Mouse (Mus musculus): ENCODE data around the gene Zfp800. TPM values are rescaled to one million over a fixed set of nuclear protein-coding genes. Genes with fewer than 3 reads are reported as not detected.

Zfp800 gene
- 10 to 100 TPM; 23.9 to 29.5 TPM for total RNA-seq (2021)
- long read RNA-seq, experiment 1, full-length matches to known transcripts, result 6 of 15 reads
- long read RNA-seq, experiment 1, partial matches to known transcripts, result 0 of 15 reads
- long read RNA-seq, experiment 1, other reads (novel, unspliced or antisense), result 9 of 15 reads
- long read RNA-seq, experiment 2, partial matches to known transcripts, result 3 of 12 reads
- long read RNA-seq, experiment 2, other reads (novel, unspliced or antisense), result 2 of 12 reads

DNA sequence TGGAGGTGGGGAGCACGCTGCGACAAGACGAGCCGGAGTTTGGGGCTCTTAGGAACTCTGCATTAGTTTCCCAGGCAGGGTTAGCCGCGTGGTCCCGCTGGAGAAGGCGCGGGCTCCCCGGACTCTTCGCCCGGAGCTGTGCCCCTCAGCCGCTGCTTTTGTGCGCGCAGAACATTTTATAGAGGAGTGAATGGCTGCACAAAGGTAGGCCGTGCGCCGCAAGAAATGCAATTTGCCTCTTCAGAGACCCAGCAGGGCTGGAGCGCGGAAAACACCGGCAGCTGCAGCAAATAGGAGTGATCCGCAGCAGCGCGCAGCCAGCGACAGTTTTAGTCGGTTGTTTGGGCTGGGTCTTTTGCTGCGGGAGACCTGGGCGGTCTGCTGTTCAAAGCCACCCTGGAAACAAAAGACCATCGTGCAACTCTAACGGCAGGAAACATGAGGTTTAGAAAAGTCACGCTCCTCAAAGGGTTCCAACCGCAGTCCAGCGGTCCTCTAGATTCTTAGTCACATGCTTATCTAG, at the start of gene Zfp800:
TSS of gene Zfp800 (minus strand) at position 325 of the 523 bp plus-strand sequence.
- no peak for DNase-seq (ENCODE audit: low spot score in 2 of 2)

DNA sequence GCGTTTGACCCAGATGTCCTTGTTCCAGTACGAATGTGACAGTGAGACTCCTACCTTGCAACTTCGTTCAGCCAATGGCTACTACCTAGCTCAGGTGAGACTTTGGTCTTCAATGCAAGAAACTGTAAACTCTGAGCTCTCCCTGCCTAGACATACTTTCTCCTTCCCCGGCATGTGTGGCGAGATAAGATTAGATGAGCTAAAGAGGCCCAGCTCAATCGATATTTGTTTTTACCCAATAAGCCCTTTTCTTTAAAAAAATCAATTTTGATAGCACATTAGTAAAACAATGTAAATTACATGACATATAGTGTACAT, 33.7 kb upstream of the Zfp800 start:
- DNase-seq (ENCODE audit: low spot score in 2 of 2), result no peak

DNA sequence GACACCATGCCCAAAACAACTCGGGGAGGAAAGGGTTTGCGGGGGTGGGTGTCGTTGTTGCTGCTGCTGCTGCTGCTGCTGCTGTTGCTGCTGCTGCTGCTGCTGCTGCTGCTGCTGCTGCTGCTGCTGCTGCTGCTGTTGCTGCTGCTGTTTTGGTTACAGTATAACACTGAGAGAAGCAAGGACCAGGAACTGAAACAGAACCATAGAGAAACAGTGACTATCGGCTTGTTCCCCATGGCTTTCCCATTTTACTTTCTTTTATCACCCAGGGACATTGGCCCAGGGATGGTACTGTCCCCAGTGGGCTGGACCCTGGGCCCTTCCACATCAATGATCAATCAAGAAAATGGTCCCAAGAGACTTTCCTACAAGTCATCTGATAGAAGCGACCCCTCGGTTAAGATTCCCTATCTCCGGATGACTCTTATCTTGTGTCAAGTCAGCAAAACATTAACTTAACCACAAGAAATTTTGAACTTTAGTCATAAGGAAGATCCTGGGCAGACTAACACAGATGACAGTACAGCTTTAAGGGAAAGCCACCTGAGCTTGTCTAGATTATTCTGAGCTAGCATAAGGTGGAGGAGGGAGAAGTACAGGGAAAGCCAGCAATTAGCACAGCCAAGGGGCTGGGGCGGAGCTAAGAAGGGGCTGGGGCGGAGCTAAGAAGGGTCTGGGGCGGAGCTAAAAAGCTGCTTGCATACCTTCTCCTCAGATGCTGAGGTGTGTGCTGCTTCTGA, 33.2 kb upstream of the Zfp800 start:
- DNase-seq (ENCODE audit: low spot score in 2 of 2), result no peak

DNA sequence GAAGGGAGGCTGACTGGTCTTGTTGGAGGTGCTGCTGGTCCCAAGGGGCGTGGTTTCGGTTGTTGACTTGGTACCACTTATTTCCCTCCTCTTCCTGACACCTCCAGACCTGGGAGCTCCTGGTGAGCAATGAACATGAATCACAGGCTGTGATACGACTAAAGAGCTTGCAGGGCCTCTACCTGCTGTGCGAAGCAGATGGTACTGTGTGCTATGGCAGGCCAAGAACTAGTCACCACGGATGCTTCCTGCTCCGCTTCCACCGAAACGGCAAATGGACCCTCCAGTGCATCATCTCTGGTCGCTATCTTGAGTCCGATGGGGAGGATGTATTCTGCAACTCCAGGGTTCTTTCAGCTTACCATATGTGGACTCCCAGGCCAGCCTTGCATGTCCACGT, 32.1 kb upstream of the Zfp800 start:
- no peak for DNase-seq (ENCODE audit: low spot score in 2 of 2)

DNA sequence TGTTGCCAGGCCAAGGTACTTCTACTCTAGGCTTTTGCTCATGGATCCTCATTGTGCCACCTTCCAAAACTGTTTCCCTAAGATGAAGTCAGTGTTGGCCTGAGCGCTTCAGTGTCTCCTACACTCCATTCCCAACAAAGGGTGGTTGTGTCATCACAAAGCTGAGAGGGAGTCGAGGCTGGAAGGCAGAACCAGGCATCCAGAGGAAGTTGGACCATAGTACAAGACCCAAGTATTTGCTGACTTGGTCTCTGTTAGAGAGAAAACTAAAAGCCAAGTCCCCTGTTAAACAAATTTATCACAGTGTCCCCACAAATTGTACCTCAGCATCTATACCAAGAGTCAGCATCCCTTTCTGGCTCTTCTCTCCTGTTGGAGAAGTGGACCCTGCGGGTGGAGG, 30.5 kb upstream of the Zfp800 start, which contains the start of gene Gcc1:
TSS of gene Gcc1 (minus strand) at position 101 of the 400 bp plus-strand sequence.
- no peak for DNase-seq (ENCODE audit: low spot score in 2 of 2)

DNA sequence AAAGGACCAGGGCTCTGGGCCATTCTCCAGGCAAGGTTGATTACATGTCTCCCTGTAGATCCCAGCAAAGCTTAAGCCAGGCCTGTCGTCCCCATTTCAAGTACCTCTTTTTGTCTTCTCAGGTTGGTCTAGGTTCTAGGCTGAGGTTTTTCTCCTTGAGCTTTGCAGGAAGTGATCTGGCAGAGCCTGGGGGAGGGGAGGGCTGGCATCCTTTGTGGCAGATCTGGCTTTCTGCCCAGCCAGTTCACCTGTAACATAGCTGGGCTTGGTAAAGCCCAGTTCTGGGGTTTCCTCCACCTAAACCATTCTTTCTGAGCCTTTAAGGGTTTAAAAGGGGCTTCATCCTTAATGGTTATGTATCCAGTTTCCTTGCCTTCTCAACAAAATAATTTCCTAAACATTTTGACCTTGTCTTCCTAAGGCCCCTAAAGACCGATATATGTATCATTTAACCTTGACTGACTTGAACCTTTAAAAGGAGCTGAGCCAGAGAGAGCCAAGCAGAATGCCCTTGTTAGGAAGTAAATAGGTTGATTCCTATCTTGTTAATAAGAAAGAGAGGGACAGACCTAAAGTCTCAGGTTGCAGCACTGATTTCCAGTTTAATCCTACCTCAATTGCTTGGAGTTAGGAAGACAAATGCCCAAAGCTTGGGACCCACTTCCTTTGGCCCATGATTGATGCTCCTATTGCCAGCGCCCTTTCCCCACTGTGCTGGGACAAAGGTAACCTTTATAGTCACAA, 29.5 kb upstream of the Zfp800 start, which contains the start of gene Fscn3:
TSS of gene Fscn3 (plus strand) at position 694 of the 744 bp plus-strand sequence.
- no peak for DNase-seq (ENCODE audit: low spot score in 2 of 2)

DNA sequence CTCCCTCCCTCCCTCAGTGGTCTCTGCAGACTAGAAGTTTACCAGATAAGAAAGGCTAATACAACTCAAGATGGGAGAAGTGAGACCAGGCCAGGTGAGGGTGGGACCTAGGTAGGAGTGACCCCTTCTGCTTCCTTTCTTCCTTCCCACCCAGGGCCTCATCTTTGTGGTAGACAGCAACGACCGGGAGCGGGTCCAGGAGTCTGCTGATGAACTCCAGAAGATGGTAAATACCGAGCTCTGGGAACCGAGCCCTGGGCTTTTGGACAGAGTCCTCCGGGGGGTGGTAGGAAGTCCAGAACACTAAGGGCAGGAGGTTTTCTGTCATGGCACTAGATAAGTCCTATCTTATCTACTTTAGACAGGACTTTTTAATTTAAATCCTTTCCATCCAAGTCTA, 27.2 kb upstream of the Zfp800 start:
- DNase-seq (ENCODE audit: low spot score in 2 of 2), result no peak

DNA sequence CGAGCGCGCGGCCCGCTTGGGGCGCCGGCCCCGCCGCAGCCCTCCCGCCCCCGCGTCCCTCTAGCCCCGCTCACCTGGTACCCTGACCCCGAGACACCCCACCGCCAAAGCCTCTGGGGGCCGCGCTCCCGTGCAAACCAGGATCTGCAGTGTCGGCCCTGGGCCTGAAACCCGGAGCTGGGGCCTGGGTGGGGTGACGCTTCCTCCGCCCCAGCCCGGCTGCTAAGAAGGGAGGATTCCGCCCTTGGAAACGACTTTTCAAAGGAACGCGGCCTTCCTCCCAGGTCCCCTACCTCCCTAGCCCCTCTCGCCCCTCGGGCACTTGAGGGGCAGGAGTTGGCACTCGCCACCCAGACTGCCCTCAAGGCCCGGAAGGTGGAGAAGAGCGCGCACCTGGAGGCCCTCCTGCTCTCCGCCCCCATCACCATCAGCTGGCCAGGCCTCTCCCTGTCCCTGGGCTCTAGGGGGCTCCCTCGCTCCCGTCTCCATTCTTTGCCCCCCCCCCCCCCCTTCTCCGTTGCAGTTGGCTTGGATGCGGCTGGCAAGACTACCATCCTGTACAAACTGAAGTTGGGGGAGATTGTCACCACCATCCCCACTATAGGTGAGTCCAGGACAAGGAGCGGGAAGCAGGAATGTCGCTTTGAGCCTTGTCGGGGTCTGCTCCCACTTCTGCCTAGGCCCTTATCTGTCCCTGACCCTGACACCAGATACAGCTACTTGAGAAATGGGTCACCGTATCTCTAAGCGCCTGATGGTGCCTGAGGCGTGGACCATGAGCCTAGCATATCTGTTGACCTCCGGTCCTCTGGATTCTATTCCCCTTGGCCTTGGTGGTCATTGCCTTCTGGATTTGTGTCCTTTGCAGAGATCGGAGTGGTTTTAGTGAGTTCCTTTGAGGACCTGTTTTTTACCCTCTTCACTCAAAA, 26.2 kb upstream of the Zfp800 start:
- peak; percentile 56 to 61 for DNase-seq (ENCODE audit: low spot score in 2 of 2)

DNA sequence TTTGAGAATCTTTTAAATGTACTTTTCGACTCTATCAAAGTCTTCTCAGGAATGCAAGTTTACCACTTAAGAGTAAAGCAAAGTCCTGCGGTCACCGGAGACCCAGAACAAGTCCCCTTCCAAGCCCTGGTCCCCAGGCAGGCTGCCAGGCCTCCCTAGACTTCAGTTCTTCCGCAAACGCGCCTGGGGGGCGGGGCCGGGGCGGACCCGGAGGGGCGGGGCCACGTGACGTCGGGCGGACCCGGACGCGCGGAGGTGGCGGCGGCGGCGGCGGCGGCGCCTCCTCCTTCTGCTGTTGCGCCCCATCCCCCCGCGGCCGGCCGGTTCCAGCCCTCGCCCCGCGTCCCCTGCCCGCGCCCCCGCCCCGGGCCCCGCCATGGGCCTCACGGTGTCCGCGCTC, 25.5 kb upstream of the Zfp800 start, which contains the start of gene Arf5:
TSS of gene Arf5 (plus strand) at position 248 of the 400 bp plus-strand sequence.
- DNase-seq (ENCODE audit: low spot score in 2 of 2), result peak; percentile 97 to 98

DNA sequence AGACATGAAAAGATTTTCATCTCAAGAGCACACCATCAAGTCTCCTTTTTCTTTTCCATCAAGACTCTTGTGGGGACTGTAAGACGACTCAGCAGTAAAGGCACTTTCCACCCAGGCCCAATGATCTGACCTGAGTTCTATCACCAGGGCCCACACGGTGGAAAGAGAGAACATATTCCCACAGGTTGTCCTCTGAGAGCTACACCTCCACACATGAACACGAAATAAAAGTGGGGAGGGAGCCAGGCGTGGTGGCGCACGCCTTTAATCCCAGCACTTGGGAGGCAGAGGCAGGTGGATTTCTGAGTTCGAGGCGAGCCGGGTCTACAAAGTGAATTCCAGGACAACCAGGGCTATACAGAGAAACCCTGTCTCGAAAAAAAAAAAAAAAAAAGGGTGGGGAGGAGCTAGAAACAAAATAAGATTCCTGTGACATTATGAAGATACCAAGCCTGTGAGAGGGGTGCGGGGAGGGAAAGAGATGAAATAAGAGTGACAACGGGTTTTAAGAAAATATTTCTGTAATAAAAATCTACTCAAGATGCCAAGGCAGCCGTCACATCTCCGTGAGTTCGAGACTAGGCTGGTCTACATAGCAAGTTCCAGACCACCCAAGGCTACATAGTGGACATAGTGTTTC, 25.0 kb upstream of the Zfp800 start:
- no peak for DNase-seq (ENCODE audit: low spot score in 2 of 2)

DNA sequence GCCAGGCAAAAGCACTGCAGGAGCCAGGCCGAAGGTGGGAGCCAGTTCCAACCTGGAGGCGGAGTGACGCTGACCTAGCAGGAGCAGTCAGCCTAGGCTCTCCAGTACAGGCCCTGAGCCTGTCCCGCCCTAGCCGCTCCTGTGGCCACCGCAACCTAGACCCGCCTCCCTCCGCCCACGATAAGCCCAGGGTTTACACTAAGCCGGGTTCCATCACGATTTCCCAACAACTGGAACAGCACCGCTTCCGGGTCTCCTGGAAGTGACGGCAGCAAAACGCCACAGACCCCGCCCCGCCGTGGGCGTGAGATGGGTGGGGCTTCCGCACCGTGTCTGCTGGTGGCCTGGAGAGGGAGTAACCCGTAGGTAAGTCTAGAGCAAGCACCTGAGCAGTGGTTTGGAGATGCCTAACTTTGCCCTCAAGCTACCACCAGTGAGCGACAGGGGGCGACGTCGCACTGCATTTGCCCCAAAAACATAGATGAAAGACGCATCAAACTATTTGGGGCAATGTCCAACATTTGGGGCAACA, 23.7 kb upstream of the Zfp800 start:
- peak; percentile 97 for DNase-seq (ENCODE audit: low spot score in 2 of 2)

DNA sequence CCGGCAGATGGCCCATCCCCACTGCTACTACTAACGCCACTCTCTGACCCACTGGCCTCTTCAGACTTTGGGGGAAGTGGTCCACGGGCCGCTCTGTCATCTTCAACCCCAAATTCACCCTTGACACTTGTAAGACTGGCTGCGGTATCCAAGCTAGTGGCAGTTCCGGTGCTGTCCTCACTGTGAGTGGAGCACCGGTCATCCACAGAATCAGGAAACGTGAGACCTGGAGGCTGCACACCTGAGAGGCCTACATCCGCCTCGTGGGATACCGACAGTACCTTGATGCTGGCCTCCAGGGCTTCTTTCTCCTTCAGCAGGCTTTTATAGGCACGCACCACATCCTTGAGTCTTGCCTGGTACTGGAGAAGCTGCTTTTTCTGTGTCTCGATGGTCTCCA, 23.1 kb upstream of the Zfp800 start:
- no peak for DNase-seq (ENCODE audit: low spot score in 2 of 2)

DNA sequence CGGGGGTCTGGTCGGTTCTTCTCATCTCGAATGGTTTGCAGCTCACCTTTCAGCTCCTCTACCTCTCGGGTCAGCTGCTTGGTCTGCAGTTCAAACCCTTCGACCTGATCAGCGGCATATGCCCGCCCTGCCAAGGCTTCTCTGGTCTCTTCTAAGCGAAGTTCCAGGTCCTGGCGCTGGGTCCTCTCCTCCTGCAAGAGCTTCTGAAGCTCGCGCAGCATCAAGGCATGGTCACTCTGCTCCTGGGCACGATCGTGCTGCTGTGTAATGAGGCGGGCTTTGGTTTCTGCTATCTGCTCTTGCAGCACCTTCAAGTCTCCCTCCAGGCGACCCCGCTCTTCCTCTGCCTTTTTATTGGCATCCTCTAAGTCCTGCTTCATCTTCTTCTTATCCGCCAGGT, 22.6 kb upstream of the Zfp800 start:
- DNase-seq (ENCODE audit: low spot score in 2 of 2), result no peak

DNA sequence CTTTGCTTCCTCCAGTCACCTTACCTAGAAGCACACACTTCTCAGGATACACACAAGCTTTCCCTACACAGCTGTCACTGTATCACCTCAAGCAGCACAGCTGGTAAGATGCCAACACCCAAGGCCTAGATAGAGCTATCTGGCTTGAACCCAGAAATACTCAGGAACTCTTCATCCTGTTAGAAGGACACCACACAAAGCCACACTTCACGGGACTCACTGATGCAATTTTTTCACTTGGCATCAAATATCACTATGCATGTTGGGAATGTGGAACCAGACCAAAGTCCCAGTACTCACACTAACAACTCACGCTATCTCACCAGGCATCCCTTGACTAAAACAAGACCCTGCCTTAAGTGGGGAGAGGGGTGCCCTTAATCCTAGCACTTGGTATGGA, 21.9 kb upstream of the Zfp800 start:
- no peak for DNase-seq (ENCODE audit: low spot score in 2 of 2)

DNA sequence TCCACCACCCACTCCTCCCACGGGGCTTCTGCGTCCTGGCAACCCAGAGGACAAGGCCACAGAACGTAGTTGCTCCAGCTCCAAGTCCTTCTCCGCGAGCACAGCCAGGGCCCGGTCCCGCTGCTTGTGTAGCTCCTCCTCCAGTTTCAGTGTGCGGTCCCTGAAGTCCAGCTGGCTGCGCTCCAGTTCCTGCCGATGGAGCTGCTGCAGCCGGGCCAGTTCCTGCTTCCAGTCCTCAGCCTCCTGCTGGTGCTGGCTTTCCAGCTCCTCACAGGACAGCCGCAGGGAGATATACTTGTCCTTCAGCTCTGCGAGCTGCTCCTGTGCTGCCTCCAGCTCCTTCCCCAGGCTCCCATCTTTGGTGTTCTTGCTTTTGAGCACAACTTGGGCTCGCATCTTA, 20.6 kb upstream of the Zfp800 start:
- peak; percentile 48 to 76 for DNase-seq (ENCODE audit: low spot score in 2 of 2)

DNA sequence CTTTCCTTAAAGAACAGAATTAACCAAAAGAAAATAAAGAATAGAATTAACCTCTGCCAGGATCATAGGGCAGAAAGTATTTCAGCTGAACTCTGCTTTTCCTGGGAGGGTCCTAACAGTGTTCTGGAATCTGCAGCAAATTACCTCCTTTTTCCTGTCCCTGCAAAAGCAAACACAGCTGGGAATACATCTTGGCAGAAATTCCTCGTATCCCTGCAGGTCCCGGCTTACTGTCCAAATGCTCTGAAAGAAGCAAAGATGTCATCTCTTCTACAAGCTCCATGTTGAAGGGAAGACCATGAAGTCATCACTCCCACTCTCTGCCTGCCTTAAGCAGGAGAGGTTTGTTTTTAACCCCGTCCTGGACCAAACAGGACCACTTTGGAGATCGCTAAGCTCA, 19.2 kb upstream of the Zfp800 start:
- no peak for DNase-seq (ENCODE audit: low spot score in 2 of 2)

DNA sequence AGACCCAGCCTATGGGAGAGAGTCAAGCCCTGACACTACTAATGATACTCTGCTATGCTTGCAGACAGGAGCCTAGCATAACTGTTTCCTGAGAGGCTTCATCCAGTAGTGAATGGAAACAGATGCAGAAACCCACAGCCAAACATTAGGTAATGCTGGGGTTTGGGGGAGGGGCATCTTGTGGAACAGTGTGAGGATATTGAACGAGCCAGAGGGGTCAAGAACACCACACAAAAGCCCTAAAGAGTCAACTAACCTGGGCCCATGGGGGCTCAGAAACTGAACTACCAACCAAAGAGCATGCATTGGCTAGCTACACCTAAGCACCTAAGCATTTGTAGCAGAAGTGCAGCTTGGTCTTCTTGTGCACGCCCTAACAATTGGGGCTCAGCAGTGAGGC, 13.4 kb upstream of the Zfp800 start:
- no peak for DNase-seq (ENCODE audit: low spot score in 2 of 2)

DNA sequence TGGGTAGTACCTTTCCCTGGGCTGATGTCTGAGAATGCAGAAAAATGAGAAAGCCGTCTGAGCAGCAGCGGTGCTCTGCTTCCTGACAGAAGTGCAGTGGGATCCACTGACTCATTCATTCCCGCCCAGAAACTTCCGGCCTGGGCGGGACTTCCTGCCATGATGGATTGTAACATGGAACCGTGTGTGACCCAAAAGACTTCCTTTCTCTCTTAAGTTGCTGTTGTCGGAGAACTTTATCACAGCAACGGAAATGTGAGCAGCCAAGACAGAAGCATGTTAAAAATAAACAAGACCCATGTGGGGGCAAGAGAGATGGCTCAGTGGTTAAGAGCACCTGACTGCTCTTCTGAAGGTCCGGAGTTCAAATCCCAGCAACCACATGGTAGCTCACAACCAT, 12.2 kb upstream of the Zfp800 start:
- no peak for DNase-seq (ENCODE audit: low spot score in 2 of 2)

DNA sequence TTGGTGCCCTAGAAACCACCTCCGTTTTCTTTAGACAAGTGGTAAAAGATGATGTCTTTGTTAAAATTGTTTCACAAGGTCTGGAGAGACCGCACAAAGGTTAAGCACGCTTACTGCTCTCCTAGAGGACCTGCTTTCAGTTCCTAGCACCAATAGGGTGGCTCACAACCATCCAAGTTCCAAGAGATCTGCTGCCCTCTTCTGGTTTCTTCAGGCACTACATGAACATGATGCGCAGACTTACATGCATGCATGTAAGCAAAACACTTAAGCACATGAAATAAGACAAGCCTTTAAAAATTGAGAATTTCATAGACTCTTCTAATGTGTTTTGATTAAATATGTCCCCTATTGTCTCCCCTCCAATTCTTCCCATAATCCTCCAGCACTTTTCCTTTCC, 2.0 kb upstream of the Zfp800 start:
- no peak for DNase-seq (ENCODE audit: low spot score in 2 of 2)

DNA sequence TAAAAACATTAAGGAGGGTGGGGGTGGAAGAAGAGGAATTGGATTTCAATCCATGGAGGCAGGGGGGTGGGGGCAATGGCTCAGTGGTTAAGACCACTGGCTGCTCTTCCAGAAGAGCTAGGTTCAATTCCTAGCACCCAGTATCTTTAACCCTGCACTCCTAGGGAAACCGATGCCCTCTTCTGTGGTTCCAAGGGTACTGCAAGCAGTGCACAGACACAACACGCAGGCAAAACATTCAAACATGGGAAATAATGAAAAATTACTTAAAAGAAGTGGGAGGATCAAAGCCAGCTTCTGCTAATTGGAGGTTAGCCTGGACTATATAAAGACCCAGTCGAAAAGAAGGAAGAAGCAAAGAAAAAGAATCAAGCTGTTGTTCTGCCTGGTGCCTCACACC, 921 bp upstream of the Zfp800 start:
- no peak for DNase-seq (ENCODE audit: low spot score in 2 of 2)

Measured in adrenal gland, adult 18-20 months (tissue).